Mouse (Mus musculus): ENCODE measurements around the gene Trub1. TPM values are rescaled to one million over a fixed set of nuclear protein-coding genes. Genes with fewer than 3 reads are reported as not detected.
A peak's percentile ranks its signal among the peaks of the same experiment; 100 is the strongest.

Trub1 gene
- polyA plus RNA-seq, 1 experiment from 2014 or later: 25.9 TPM

- Histone ChIP-seq H3K36me3 (ENCODE audit: control insufficient read depth, insufficient read depth, low read length) (no peaks in the 10 kb centered on the region), H3K27ac (ENCODE audit: low read length) (no peak overlapping the region), H3K4me2 (replicated peaks; ENCODE audit: low read depth, low read length) (no peak overlapping the region)
Measured at GRCm38 (mm10) chr19:57450849-57451248, 1.9 kb upstream of the Trub1 start.

GRCm38 (mm10) chr19:57451762-57452161 lies 950 bp upstream of the Trub1 start:
- H3K27me3 ChIP-seq (ENCODE audit: control insufficient read depth, insufficient read depth, low read length): no peaks in the 10 kb centered on the region
- no peak overlapping the region for H3K27ac ChIP-seq (ENCODE audit: low read length)
- ATAC-seq (ENCODE audit: insufficient number of reproducible peaks, insufficient read depth, low FRiP score, low read depth): no peak
- H3K9me3 ChIP-seq (ENCODE audit: control insufficient read depth, low read depth, low read length): no peaks in the 10 kb centered on the region
- H3K36me3 ChIP-seq (ENCODE audit: control insufficient read depth, insufficient read depth, low read length): no peaks in the 10 kb centered on the region
- no peak overlapping the region for H3K4me3 ChIP-seq (ENCODE audit: low read depth, low read length)
- WGBS: 88% methylated on average over 4 of the region's 4 CpGs
- H3K4me1 ChIP-seq (ENCODE audit: control insufficient read depth, insufficient read depth, low read length): peaks cover 9% of the 10 kb centered on the region
- no peak overlapping the region for H3K9ac ChIP-seq (replicated peaks; ENCODE audit: low read depth, low read length)
- H3K4me2 ChIP-seq (replicated peaks; ENCODE audit: low read depth, low read length): no peak overlapping the region

More at GRCm38 (mm10) chr19:57450849-57451248, 1.9 kb upstream of the Trub1 start:
- 68% methylated on average over 1 of the region's 1 CpGs for WGBS
- Histone ChIP-seq H3K4me1 (ENCODE audit: control insufficient read depth, insufficient read depth, low read length) (peaks cover 13% of the 10 kb centered on the region), H3K9me3 (ENCODE audit: control insufficient read depth, low read depth, low read length) (no peaks in the 10 kb centered on the region), H3K27me3 (ENCODE audit: control insufficient read depth, insufficient read depth, low read length) (no peaks in the 10 kb centered on the region), H3K9ac (replicated peaks; ENCODE audit: low read depth, low read length) (no peak overlapping the region), H3K4me3 (ENCODE audit: low read depth, low read length) (no peak overlapping the region)
- ATAC-seq (ENCODE audit: insufficient number of reproducible peaks, insufficient read depth, low FRiP score, low read depth): no peak

DNA sequence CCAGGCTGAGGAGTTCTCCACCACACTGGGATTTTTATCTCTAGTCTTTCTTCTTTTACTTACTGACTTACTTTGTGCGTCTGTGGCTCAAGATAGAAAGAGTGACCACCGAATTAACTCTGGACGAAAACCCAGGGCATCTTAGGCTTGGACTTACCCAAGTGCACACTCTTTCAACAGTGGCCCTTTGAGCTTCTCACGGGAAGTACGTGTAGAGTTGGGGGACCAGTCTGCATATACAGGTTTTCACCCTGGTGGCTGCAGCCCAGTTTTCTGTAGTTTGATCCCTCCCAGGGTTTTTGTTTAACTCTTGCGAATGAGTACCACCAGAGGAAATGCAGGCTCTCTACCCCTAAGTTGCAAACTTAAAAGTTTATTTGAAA lies 497 bp downstream of the Trub1 start:
- Histone ChIP-seq H3K4me1 (ENCODE audit: control insufficient read depth, insufficient read depth, low read length) (peaks cover 9% of the 10 kb centered on the region), H3K36me3 (ENCODE audit: control insufficient read depth, insufficient read depth, low read length) (no peaks in the 10 kb centered on the region), H3K4me3 (ENCODE audit: low read depth, low read length) (peak overlapping the region; percentile 63), H3K9ac (replicated peaks; ENCODE audit: low read depth, low read length) (peak overlapping the region; percentile 63), H3K27me3 (ENCODE audit: control insufficient read depth, insufficient read depth, low read length) (no peaks in the 10 kb centered on the region), H3K4me2 (replicated peaks; ENCODE audit: low read depth, low read length) (peak overlapping the region; percentile 72), H3K9me3 (ENCODE audit: control insufficient read depth, low read depth, low read length) (no peaks in the 10 kb centered on the region), H3K27ac (ENCODE audit: low read length) (peak overlapping the region; percentile 35; the same call in 1 of the 2 replicates)
- ATAC-seq (ENCODE audit: insufficient number of reproducible peaks, insufficient read depth, low FRiP score, low read depth): peak; percentile 26; the same call in 1 of the 2 replicates
- 2% methylated on average over 6 of the region's 6 CpGs for WGBS

DNA sequence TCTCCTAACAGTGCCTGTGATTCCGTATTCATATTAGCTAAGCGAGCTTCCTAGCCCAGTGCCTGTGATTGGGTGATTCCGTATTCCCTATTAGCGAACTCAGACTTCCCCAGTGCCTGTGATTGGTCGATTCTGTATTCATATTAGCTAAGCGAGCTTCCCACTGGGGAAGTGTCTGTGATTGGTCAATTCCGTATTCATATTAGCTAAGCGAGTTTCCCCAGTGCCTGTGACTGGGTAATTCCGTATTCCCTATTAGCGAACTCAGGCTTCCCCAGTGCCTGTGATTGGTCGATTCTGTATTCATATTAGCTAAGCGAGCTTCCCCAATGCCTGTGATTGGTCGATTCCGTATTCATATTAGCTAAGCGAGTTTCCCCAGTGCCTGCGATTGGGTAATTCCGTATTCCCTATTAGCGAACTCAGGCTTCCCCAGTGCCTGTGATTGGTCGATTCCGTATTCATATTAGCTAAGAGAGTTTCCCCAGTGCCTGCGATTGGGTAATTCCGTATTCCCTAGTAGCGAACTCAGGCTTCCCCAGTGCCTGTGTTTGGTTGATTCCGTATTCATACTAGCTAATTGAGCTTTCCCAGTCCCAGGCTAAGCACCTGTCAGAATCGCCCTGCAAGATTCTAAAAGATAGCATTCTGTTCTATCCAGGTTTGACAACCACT lies 2.7 kb downstream of the Trub1 start:
- H3K9me3 ChIP-seq (ENCODE audit: control insufficient read depth, low read depth, low read length): no peaks in the 10 kb centered on the region
- no peak overlapping the region for H3K9ac ChIP-seq (replicated peaks; ENCODE audit: low read depth, low read length)
- 92% methylated on average over 25 of the region's 25 CpGs for whole genome bisulfite sequencing
- H3K4me1 ChIP-seq (ENCODE audit: control insufficient read depth, insufficient read depth, low read length): peaks cover 9% of the 10 kb centered on the region
- H3K36me3 ChIP-seq (ENCODE audit: control insufficient read depth, insufficient read depth, low read length): no peaks in the 10 kb centered on the region
- H3K4me3 ChIP-seq (ENCODE audit: low read depth, low read length): no peak overlapping the region
- no peak overlapping the region for H3K4me2 ChIP-seq (replicated peaks; ENCODE audit: low read depth, low read length)
- ATAC-seq (ENCODE audit: insufficient number of reproducible peaks, insufficient read depth, low FRiP score, low read depth): no peak
- H3K27ac ChIP-seq (ENCODE audit: low read length): no peak overlapping the region
- no peaks in the 10 kb centered on the region for H3K27me3 ChIP-seq (ENCODE audit: control insufficient read depth, insufficient read depth, low read length)

GRCm38 (mm10) chr19:57457075-57457474 lies 4.4 kb downstream of the Trub1 start:
- Histone ChIP-seq H3K4me2 (replicated peaks; ENCODE audit: low read depth, low read length) (no peak overlapping the region), H3K4me3 (ENCODE audit: low read depth, low read length) (no peak overlapping the region), H3K36me3 (ENCODE audit: control insufficient read depth, insufficient read depth, low read length) (no peaks in the 10 kb centered on the region), H3K9ac (replicated peaks; ENCODE audit: low read depth, low read length) (no peak overlapping the region), H3K4me1 (ENCODE audit: control insufficient read depth, insufficient read depth, low read length) (peaks cover 9% of the 10 kb centered on the region), H3K27me3 (ENCODE audit: control insufficient read depth, insufficient read depth, low read length) (no peaks in the 10 kb centered on the region), H3K9me3 (ENCODE audit: control insufficient read depth, low read depth, low read length) (no peaks in the 10 kb centered on the region), H3K27ac (ENCODE audit: low read length) (no peak overlapping the region)
- 75% methylated on average over 2 of the region's 2 CpGs for WGBS
- ATAC-seq (ENCODE audit: insufficient number of reproducible peaks, insufficient read depth, low FRiP score, low read depth): no peak

- H3K36me3 ChIP-seq (ENCODE audit: control insufficient read depth, insufficient read depth, low read length): peaks cover under 1% of the 10 kb centered on the region
- no peak overlapping the region for H3K4me2 ChIP-seq (replicated peaks; ENCODE audit: low read depth, low read length)
- H3K27me3 ChIP-seq (ENCODE audit: control insufficient read depth, insufficient read depth, low read length): no peaks in the 10 kb centered on the region
- H3K4me1 ChIP-seq (ENCODE audit: control insufficient read depth, insufficient read depth, low read length): no peaks in the 10 kb centered on the region
- WGBS: 89% methylated on average over 8 of the region's 8 CpGs
- no peak overlapping the region for H3K4me3 ChIP-seq (ENCODE audit: low read depth, low read length)
- ATAC-seq (ENCODE audit: insufficient number of reproducible peaks, insufficient read depth, low FRiP score, low read depth): no peak
- H3K9me3 ChIP-seq (ENCODE audit: control insufficient read depth, low read depth, low read length): no peaks in the 10 kb centered on the region
- no peak overlapping the region for H3K27ac ChIP-seq (ENCODE audit: low read length)
- no peak overlapping the region for H3K9ac ChIP-seq (replicated peaks; ENCODE audit: low read depth, low read length)
Measured at GRCm38 (mm10) chr19:57463741-57464140, 11.0 kb downstream of the Trub1 start.

- no peaks in the 10 kb centered on the region for H3K27me3 ChIP-seq (ENCODE audit: control insufficient read depth, insufficient read depth, low read length)
- no peaks in the 10 kb centered on the region for H3K4me1 ChIP-seq (ENCODE audit: control insufficient read depth, insufficient read depth, low read length)
- H3K9me3 ChIP-seq (ENCODE audit: control insufficient read depth, low read depth, low read length): no peaks in the 10 kb centered on the region
- ATAC-seq (ENCODE audit: insufficient number of reproducible peaks, insufficient read depth, low FRiP score, low read depth): no peak
- H3K4me2 ChIP-seq (replicated peaks; ENCODE audit: low read depth, low read length): no peak overlapping the region
- no peak overlapping the region for H3K27ac ChIP-seq (ENCODE audit: low read length)
- 67% methylated on average over 7 of the region's 7 CpGs for WGBS
- peaks cover 3% of the 10 kb centered on the region for H3K36me3 ChIP-seq (ENCODE audit: control insufficient read depth, insufficient read depth, low read length)
- no peak overlapping the region for H3K4me3 ChIP-seq (ENCODE audit: low read depth, low read length)
- H3K9ac ChIP-seq (replicated peaks; ENCODE audit: low read depth, low read length): no peak overlapping the region
Measured at GRCm38 (mm10) chr19:57465742-57466141, 13.0 kb downstream of the Trub1 start.

DNA sequence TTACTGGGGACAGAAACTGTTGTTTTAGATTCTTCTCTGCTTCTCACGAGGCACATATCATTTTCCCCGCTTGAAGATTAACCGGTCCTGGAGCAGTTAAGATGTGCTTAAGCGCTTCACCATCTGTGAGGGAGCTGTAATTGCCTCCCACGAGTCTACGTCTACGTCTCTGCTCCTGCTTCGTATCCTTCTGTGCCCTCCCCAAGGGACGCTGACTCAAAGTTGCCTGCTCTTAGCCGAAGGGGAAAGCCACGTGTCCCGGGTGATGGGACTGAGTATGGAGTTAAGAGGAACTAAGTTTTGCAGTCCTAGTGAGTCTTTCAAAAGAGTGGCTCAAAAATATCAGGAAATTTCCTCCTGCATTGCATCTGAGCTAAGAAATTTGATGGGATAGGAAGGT lies 18.3 kb downstream of the Trub1 start:
- Histone ChIP-seq H3K9ac (replicated peaks; ENCODE audit: low read depth, low read length) (no peak overlapping the region), H3K27ac (ENCODE audit: low read length) (no peak overlapping the region), H3K4me1 (ENCODE audit: control insufficient read depth, insufficient read depth, low read length) (no peaks in the 10 kb centered on the region), H3K27me3 (ENCODE audit: control insufficient read depth, insufficient read depth, low read length) (no peaks in the 10 kb centered on the region), H3K4me2 (replicated peaks; ENCODE audit: low read depth, low read length) (no peak overlapping the region), H3K4me3 (ENCODE audit: low read depth, low read length) (no peak overlapping the region), H3K36me3 (ENCODE audit: control insufficient read depth, insufficient read depth, low read length) (peaks cover 3% of the 10 kb centered on the region), H3K9me3 (ENCODE audit: control insufficient read depth, low read depth, low read length) (no peaks in the 10 kb centered on the region)
- ATAC-seq (ENCODE audit: insufficient number of reproducible peaks, insufficient read depth, low FRiP score, low read depth): no peak
- WGBS: 87% methylated on average over 12 of the region's 12 CpGs

GRCm38 (mm10) chr19:57472169-57472568 lies 19.5 kb downstream of the Trub1 start:
- H3K36me3 ChIP-seq (ENCODE audit: control insufficient read depth, insufficient read depth, low read length): peaks cover 3% of the 10 kb centered on the region; the same call in 1 of the 2 replicates
- no peak overlapping the region for H3K9ac ChIP-seq (replicated peaks; ENCODE audit: low read depth, low read length)
- no peak for ATAC-seq (ENCODE audit: insufficient number of reproducible peaks, insufficient read depth, low FRiP score, low read depth)
- no peaks in the 10 kb centered on the region for H3K9me3 ChIP-seq (ENCODE audit: control insufficient read depth, low read depth, low read length)
- H3K4me1 ChIP-seq (ENCODE audit: control insufficient read depth, insufficient read depth, low read length): peaks cover 2% of the 10 kb centered on the region
- no peak overlapping the region for H3K27ac ChIP-seq (ENCODE audit: low read length)
- no peak overlapping the region for H3K4me2 ChIP-seq (replicated peaks; ENCODE audit: low read depth, low read length)
- no peak overlapping the region for H3K4me3 ChIP-seq (ENCODE audit: low read depth, low read length)
- H3K27me3 ChIP-seq (ENCODE audit: control insufficient read depth, insufficient read depth, low read length): no peaks in the 10 kb centered on the region
- whole genome bisulfite sequencing: 90% methylated on average over 15 of the region's 15 CpGs

All from stomach, embryonic 14.5 days (tissue).